Mouse (Mus musculus) E14TG2a.4 (cell line): Measurements from ENCODE around the gene Ctse.

ENCODE experiments used
- CTCF ChIP-seq: conservative IDR thresholded peaks from 2 replicates; pipeline ENCODE4 v1.5.1; 2014; ENCODE audit warnings: low read length
- POU5F1 ChIP-seq: IDR thresholded peaks from 2 replicates; pipeline ENCODE4 v1.6.1; 2014; ENCODE audit warnings: low read length, borderline replicate concordance

- TF ChIP-seq CTCF: no peak
- TF ChIP-seq POU5F1: no peak
Observed at GRCm38 (mm10) chr1:131665886-131666285, 27.8 kb downstream of the Ctse start.
